Mouse (Mus musculus) ES-Bruce4 (cell line): ENCODE measurements at regions not wholly inside any gene's neighbourhood (a gene's known extent, or its start where the extent isn't known, plus 50 kb on each side); places are given as distances from the start of the nearest gene placed in this dataset.
A peak's percentile ranks its signal among the peaks of the same experiment; 100 is the strongest.

Experiments used
- H3K27ac ChIP-seq: 2 replicates; pipeline ENCODE4 v1.5.1; 2012; ENCODE audit warnings: low read length, inconsistent platforms; ENCODE audit not compliant: insufficient read depth
- H3K27me3 ChIP-seq: 2 replicates; pipeline ENCODE4 v1.6.1; 2012; ENCODE audit warnings: mild to moderate bottlenecking, low read length, inconsistent platforms; ENCODE audit not compliant: control insufficient read depth, poor library complexity, insufficient read depth, severe bottlenecking
- H3K36me3 ChIP-seq: 2 replicates; pipeline ENCODE4 v1.6.1; 2012; ENCODE audit warnings: inconsistent platforms, mild to moderate bottlenecking, low read length, moderate library complexity; ENCODE audit not compliant: control insufficient read depth, poor library complexity, insufficient read depth, severe bottlenecking
- H3K4me1 ChIP-seq: one replicate; pipeline ENCODE4 v1.8.1; 2011; ENCODE audit warnings: low read length; ENCODE audit not compliant: control insufficient read depth, insufficient read depth
- H3K4me3 ChIP-seq: 2 replicates; pipeline ENCODE4 v1.5.1; 2011; ENCODE audit warnings: low read depth, mild to moderate bottlenecking, low read length
- H3K9ac ChIP-seq: 2 replicates; pipeline ENCODE4 v1.6.1; 2012; ENCODE audit warnings: low read depth, mild to moderate bottlenecking, inconsistent platforms; ENCODE audit not compliant: poor library complexity, severe bottlenecking
- H3K9me3 ChIP-seq: replicated peaks from 2 replicates; pipeline ENCODE4 v1.6.1; 2012; ENCODE audit warnings: mild to moderate bottlenecking, low read length, inconsistent platforms; ENCODE audit not compliant: control insufficient read depth, poor library complexity, insufficient read depth, severe bottlenecking
- CTCF ChIP-seq: IDR thresholded peaks from one replicate; pipeline ENCODE4 v1.8.1; 2011; ENCODE audit warnings: low read depth, low read length
- EP300 ChIP-seq: IDR thresholded peaks from 2 replicates; pipeline ENCODE4 v1.6.1; 2011; ENCODE audit warnings: low read depth, low read length; ENCODE audit not compliant: insufficient read depth
- POLR2A ChIP-seq: IDR thresholded peaks from one replicate; pipeline ENCODE4 v1.8.1; 2011; ENCODE audit warnings: low read length; ENCODE audit not compliant: insufficient read depth

- Histone ChIP-seq H3K9ac (no peak overlapping the region), H3K27me3 (no peaks in the 10 kb centered on the region), H3K27ac (no peak overlapping the region), H3K9me3 (0 out of 2 replicates have a peak, but pooled peaks cover under 1% of the 10 kb centered on the region), H3K36me3 (no peaks in the 10 kb centered on the region), H3K4me1 (no peaks in the 10 kb centered on the region), H3K4me3 (no peak overlapping the region)
- no peak for TF ChIP-seq POLR2A
- TF ChIP-seq EP300, result no peak
- TF ChIP-seq CTCF, result no peak
Measured at GRCm38 (mm10) chr12:70742836-70743235, 82.5 kb upstream of the Frmd6 start.

- H3K9ac ChIP-seq, result no peak overlapping the region
- H3K9me3 ChIP-seq, result peaks cover 5% of the 10 kb centered on the region; the same call in 1 of the 2 replicates
- no peak overlapping the region for H3K27ac ChIP-seq
- no peaks in the 10 kb centered on the region for H3K36me3 ChIP-seq
- H3K4me3 ChIP-seq, result no peak overlapping the region
- TF ChIP-seq CTCF (no peak), EP300 (no peak), POLR2A (no peak)
- peaks cover 3% of the 10 kb centered on the region for H3K4me1 ChIP-seq
- H3K27me3 ChIP-seq, result no peaks in the 10 kb centered on the region
Measured at GRCm38 (mm10) chr12:70745681-70746080, 79.6 kb upstream of the Frmd6 start.

GRCm38 (mm10) chr12:70749651-70750050 is 75.7 kb upstream of the Frmd6 start:
- H3K27ac ChIP-seq, result no peak overlapping the region
- peaks cover 9% of the 10 kb centered on the region for H3K4me1 ChIP-seq
- H3K4me3 ChIP-seq, result no peak overlapping the region
- no peak overlapping the region for H3K9ac ChIP-seq
- H3K36me3 ChIP-seq, result no peaks in the 10 kb centered on the region
- TF ChIP-seq EP300 (no peak), CTCF (no peak), POLR2A (no peak)
- no peaks in the 10 kb centered on the region for H3K27me3 ChIP-seq
- H3K9me3 ChIP-seq, result peaks cover 5% of the 10 kb centered on the region; the same call in 1 of the 2 replicates

- H3K9me3 ChIP-seq, result peaks cover 5% of the 10 kb centered on the region; the same call in 1 of the 2 replicates
- H3K36me3 ChIP-seq, result no peaks in the 10 kb centered on the region
- peaks cover 9% of the 10 kb centered on the region for H3K4me1 ChIP-seq
- TF ChIP-seq POLR2A, result no peak
- no peak for TF ChIP-seq EP300
- no peak for TF ChIP-seq CTCF
- H3K27ac ChIP-seq, result no peak overlapping the region
- H3K4me3 ChIP-seq, result no peak overlapping the region
- H3K27me3 ChIP-seq, result no peaks in the 10 kb centered on the region
- H3K9ac ChIP-seq, result no peak overlapping the region
Measured at GRCm38 (mm10) chr12:70750651-70751578, 74.4 kb upstream of the Frmd6 start.

- H3K9ac ChIP-seq, result no peak overlapping the region
- H3K36me3 ChIP-seq, result no peaks in the 10 kb centered on the region
- H3K4me3 ChIP-seq, result no peak overlapping the region
- H3K27me3 ChIP-seq, result no peaks in the 10 kb centered on the region
- peaks cover 5% of the 10 kb centered on the region; the same call in 1 of the 2 replicates for H3K9me3 ChIP-seq
- TF ChIP-seq EP300, result peak; percentile 88
- no peak for TF ChIP-seq CTCF
- peak overlapping the region; percentile 57 for H3K27ac ChIP-seq
- H3K4me1 ChIP-seq, result peaks cover 9% of the 10 kb centered on the region
Measured at GRCm38 (mm10) chr12:70752266-70752910, 72.9 kb upstream of the Frmd6 start.

- Histone ChIP-seq H3K27me3 (no peaks in the 10 kb centered on the region), H3K9ac (no peak overlapping the region), H3K4me3 (no peak overlapping the region), H3K4me1 (peaks cover 9% of the 10 kb centered on the region), H3K36me3 (no peaks in the 10 kb centered on the region), H3K9me3 (peaks cover 4% of the 10 kb centered on the region; the same call in 1 of the 2 replicates), H3K27ac (peak overlapping the region; percentile 57)
- TF ChIP-seq CTCF, result no peak
- no peak for TF ChIP-seq POLR2A
- no peak for TF ChIP-seq EP300
Measured at GRCm38 (mm10) chr12:70752911-70753290, 72.4 kb upstream of the Frmd6 start.
